Mouse (Mus musculus) gastrocnemius, postnatal 10 days (tissue): Measurements from ENCODE around the gene Mfsd4b1. TPM values are rescaled to one million over a fixed set of nuclear protein-coding genes. Genes with fewer than 3 reads are reported as not detected.

ENCODE experiments used
- DNase-seq: peaks from one replicate; pipeline ENCODE4 v3.0.0; 2021; ENCODE audit warnings: mixed read lengths
- total RNA-seq, 2 experiments: library from RNA; stranded (reverse); gene quantifications; 2 replicates each; pipeline ENCODE4 v1.2.3; 2021

The Mfsd4b1 gene
- total RNA-seq, 2 experiments from 2014 or later, result 0.40 to 0.65 TPM

- peak; percentile 91 for DNase-seq
These were observed 65.2 kb downstream of the Mfsd4b1 start, which contains the start of gene Mfsd4b3 for GRCm38 (mm10) chr10:39959761-39960440. TSS of gene Mfsd4b3 (minus strand) at chr10:39960153.

GRCm38 (mm10) chr10:39958266-39958665, 66.8 kb downstream of the Mfsd4b1 start:
- DNase-seq, result no peak

DNA sequence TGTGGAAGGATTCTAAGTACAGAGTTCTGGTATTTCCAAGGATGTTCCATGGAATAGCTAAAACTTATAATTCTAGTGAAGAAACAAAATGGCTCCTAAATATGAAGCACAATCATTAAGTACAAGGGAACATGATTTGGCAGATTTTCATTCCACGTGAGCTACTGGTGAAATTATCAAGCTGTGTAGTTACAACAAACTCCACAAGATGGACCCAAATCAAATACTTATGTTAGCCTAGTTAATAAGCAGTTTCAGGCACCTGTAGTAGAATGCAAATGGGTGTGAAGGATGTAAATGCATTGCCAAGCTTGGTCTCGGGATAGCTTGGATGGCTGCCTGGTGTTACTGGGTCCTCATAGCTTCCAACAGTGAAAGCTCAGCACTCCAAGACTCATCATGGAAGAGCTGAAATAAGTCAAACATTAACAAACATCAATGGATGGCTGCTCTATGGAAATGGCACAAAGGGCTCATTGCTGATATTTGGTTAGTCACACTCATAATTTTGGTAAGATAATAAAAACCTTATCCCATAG, 68.7 kb downstream of the Mfsd4b1 start:
- DNase-seq, result no peak

DNA sequence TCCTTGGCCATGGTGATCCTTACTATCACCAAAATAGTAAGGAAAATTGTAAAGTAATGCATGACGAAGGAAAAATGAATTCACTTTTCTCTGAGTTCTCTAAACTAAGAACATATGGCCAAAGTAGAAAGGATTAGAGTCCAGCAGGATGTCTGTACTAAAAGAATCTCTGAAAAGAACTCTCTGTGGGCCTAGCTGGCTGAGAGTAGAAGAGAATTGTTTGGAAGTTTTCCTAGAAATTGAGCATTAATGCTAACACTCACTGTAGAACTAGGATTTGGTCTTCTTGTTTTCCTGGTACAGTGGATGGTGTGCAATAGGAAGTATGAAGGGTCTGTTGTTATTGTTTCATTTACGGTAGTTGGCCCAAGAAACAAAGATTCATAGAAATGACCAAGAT, 69.9 kb downstream of the Mfsd4b1 start:
- DNase-seq, result no peak

Other genes with a start within 250 kb of the Mfsd4b1 start
- 1 to 10 TPM; 3.0 to 3.1 TPM for gene Mfsd4b4, start 126.0 kb downstream of the Mfsd4b1 start, total RNA-seq
- under 1 TPM; 0.29 to 0.40 TPM for gene Mfsd4b2, start 98.3 kb downstream of the Mfsd4b1 start, total RNA-seq
- gene Mfsd4b3, start 65.1 kb downstream of the Mfsd4b1 start, total RNA-seq, result 1 to 10 TPM; 2.1 to 2.4 TPM
- under 1 TPM; 0.52 TPM for gene Mfsd4b5, start 38.6 kb downstream of the Mfsd4b1 start, total RNA-seq
- gene Slc16a10, start 117.0 kb upstream of the Mfsd4b1 start, total RNA-seq, result 10 to 100 TPM; 27.7 to 28.0 TPM
- gene Rpf2, start 221.8 kb upstream of the Mfsd4b1 start, total RNA-seq, result 10 to 100 TPM; 18.7 to 20.3 TPM
- gene Gtf3c6, start 232.8 kb upstream of the Mfsd4b1 start, total RNA-seq, result 10 to 100 TPM; 28.2 to 30.1 TPM